Mouse (Mus musculus): ENCODE data around the gene Ccdc51. TPM values are rescaled to one million over a fixed set of nuclear protein-coding genes. Genes with fewer than 3 reads are reported as not detected.
"Not testable (repeated sequence)": the region's sequence is repeated elsewhere in the genome, so short reads cannot be mapped to it uniquely, and the experiment has no call there.

Gene Ccdc51
- total RNA-seq, 2 experiments from 2014 or later, result 3.7 TPM; not detected in 1

DNA sequence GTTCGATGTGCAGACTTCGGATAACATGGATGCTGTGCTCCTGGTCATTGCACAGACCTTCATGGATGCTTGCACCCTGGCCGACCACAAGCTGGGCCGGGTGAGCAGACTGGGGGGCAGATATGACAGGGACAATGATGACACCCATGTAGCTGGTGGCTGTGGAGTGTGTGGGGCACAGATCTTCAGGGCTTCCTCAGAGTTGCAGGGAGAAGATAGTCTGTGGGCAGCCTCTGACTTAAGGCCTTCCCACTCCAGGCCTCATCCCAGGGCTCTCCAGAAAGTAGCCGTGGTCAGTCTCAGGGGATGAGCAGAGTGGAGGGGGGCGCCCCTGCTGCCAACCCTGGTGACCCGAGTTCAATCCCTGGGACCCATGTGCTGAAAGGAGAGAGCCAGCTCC, 32.6 kb downstream of the Ccdc51 start:
- ATAC-seq (replicated peaks; ENCODE audit: low FRiP score, poor library complexity, severe bottlenecking), result no peak

DNA sequence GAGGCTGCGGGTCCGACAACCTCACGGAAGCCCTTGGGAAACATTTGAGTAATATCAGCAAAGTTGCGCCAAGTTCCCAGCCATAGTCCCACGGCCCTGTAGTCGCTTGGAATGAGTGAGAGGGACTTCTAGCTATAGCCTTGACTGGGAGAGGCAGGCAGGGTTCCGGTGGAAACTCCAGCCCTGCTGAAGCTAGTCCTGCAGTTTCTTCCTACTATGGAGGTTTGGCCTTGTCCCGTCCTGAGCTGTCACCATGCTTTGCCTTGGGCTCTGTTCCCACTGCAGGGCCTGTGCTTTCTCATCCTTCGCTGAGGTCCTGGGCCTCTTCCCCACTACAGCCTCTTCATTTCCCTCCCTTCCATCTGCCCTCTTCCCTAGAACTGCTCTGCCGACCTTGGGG, 33.9 kb downstream of the Ccdc51 start:
- no peak for ATAC-seq (replicated peaks; ENCODE audit: low FRiP score, poor library complexity, severe bottlenecking)

DNA sequence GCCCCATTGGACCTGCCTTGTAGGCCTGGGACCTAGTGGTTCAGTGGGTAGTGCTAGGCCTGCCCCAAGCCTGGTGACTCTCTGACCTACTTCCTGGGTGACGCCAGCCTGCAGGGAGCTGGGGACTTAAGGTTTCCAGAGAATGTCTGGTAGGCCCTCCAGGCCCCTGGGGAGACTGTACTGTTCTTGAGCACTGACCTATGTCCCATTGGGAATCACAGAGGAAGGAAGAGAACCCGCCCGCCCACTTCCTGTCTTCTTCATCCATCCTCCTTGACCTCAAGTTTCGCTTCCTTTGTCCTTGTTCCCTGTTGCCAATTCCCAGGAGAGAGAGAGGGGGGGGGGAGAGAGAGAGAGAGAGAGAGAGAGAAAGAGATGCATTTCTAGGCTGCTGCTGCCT, 35.8 kb downstream of the Ccdc51 start:
- ATAC-seq (replicated peaks; ENCODE audit: low FRiP score, poor library complexity, severe bottlenecking), result no peak

DNA sequence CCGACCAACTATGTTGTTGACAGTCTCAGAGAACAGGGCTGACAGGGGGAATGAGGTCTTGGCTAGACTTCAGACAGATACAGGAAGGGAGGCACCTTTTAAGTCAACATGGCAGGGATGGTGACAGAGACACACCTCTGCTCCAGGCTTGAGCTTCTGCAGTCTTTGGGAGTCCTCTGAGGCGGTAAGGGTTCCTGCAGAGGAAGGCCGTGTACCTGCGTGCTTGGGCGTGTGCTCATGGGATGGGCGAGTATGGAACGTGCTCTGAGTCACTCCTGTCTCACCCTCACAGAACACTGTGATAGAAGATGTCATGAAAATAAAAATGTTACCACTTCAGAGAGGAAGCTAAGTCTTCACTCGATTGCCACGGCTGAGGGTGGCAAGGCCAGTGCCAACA, 37.3 kb downstream of the Ccdc51 start:
- ATAC-seq (replicated peaks; ENCODE audit: low FRiP score, poor library complexity, severe bottlenecking), result no peak

DNA sequence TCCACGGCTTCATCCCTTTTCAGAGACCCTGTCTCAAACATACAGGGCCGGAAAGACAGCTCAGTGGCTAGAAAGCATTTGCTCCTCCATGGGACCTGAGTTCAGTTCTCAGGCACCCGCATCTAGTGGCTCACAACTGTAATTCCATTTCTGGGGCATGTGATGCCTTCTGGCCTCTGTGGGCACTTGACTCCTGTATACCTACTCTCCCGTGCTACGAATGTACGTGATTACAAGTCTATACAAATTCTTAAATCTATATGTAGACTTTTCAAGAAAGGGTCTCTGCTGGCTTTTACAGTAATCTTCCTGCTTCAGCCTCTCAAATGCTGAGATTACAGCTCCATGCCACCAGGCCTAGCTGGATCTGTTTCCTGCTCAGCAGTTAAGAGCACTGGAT, 38.7 kb downstream of the Ccdc51 start:
- ATAC-seq (replicated peaks; ENCODE audit: low FRiP score, poor library complexity, severe bottlenecking), result no peak

DNA sequence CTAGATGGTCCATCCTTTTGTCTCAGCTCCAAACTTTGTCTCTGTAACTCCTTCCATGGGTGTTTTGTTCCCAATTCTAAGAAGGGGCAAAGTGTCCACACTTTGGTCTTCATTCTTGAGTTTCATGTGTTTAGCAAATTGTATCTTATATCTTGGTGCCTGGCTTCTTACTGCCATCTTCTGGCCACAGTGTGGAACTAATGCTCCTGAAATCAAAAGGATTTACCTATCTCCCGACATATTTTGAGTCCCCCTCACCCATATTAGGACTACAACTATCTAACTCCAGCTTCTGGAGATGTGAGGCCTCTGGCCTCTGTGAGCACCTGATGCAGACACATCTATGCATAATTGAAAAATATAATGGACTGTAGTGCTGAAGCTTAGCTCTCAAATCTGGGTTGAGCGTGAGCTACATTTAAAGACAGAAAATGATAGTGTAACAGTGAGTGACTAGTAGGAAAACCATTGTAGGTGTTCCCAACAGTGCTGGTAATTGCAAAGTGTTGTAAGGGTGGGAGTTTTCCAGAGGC, 40.3 kb downstream of the Ccdc51 start:
- ATAC-seq (replicated peaks; ENCODE audit: low FRiP score, poor library complexity, severe bottlenecking), result no peak

DNA sequence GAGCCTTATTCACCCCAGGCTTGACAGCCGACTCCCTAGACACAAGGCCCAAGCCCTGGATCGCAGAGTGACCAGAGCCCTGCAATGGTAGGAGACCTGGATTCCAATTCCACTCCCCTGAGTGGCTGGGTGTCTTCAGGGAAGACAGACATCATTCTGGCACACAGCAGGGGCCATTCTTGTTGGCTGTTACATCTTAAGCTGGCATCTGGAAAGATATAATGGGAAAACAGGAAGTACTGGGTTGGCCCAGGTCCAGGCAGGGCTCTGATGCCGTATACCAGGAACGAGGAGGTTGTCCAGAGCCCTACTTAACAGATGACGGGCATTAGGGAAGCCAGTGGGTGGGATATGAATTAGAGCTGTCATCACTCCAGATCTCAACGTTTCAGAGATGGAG, 41.0 kb downstream of the Ccdc51 start:
- ATAC-seq (replicated peaks; ENCODE audit: low FRiP score, poor library complexity, severe bottlenecking), result no peak

DNA sequence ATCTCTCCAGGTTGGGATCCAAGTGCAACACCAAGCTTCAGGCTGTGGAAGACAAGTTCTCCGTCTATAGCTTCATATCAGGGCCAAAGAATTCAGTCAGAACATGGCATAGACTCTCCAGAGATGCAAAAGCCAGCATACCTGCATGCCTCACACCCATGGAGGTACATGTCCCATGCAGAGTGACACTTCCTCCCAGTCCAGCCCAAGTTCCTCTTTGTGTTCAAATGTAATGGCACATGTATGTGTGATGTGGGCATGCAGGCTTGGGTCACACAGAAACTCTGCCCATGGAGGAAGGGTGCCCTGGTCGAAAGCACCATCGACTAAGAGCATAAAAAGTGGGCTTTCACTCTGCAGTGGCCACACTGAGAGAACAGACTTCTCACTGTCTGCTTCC, 41.9 kb downstream of the Ccdc51 start:
- no peak for ATAC-seq (replicated peaks; ENCODE audit: low FRiP score, poor library complexity, severe bottlenecking)

DNA sequence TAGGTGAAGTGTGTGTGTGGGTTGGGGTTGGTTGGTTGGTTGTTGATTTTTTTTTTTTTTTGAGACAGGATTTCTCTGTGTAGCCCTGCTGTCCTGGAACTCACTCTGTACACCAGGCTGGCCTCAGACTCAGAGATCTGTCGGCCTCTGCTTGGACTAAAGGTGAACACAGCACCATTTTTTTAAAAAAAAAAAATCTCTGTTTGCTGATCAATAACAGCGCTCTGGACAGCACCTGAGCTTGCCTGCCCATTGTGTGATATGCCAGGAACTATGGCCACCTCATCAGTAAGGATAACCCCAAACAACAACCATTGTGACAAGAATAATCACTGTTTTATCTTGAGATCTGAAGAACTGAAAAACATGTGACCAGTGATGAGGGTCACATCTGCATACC, 42.8 kb downstream of the Ccdc51 start:
- ATAC-seq (replicated peaks; ENCODE audit: low FRiP score, poor library complexity, severe bottlenecking), result no peak

DNA sequence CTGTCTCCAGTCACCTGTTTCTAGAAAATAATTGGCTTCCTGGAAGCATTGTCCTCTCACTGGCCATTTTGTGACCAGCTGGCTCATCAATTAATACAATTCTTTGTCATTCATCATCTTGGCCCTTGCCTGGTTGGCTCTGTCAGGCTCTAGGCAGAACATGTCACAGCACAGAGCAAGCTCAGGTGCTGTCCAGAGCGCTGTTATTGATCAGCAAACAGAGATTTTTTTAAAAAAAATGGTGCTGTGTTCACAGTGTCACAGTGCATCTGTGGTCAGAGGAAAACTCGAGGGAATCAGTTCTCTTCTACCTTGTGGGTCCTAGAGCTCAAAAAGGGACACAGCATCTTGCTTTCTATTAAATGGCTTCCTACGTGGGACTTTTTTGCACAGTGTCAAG, 43.2 kb downstream of the Ccdc51 start:
- ATAC-seq (replicated peaks; ENCODE audit: low FRiP score, poor library complexity, severe bottlenecking), result no peak

DNA sequence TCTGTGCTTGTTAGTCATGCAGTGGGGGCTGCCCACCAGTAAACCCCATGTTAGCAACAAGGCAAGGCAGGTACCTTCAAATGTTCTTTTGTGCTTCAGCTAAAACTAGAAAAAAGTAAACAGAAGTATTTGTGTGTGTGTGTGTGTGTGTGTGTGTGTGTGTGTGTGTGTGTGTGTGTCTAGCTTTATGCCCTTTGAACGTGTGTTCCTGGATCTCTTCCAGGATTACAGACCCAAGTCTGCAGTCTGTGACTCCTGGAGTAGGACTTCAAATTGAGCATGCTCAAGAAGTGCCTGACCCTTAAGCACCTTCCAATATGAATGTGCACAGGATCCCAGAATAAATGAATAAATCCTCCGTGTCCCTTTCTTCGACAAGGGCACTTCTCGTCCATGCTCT, 44.8 kb downstream of the Ccdc51 start:
- ATAC-seq (replicated peaks; ENCODE audit: low FRiP score, poor library complexity, severe bottlenecking), result no peak

DNA sequence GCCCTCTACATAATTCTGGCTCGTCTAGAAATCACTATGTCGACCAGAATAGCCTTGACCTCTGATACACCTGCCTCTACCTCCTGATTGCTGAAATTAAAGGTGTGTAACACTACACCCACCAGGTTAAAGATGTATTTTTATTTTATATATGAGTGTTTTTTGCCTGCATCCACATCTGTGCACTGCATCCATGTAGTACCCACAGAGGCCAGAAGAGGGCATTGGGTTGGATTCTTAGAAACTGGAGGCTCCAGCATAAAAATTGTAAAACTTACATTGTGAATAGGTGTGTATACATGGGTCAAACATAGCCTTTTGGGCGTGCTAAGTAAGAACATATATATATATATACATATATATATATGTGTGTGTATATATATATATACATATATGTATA, 45.9 kb downstream of the Ccdc51 start:
- ATAC-seq (replicated peaks; ENCODE audit: low FRiP score, poor library complexity, severe bottlenecking), result no peak

DNA sequence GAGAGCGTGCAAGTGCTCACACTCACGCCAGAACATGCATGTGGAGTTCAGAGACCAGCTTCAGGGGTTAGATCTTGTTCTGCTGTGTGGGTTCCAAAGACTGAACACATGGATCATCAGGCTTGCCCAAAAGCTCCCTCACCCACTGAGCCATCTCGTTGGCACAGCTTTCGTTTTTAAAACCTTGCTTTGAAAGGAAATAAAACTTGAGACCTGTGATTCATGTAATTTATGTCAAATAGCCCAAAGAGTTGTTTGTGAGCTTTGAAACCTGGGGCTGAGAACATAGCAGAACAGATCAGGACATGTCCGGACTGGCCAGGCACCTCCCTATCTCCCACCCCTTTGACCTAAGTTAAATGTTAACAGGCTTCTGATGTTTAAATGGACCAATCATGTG, 47.8 kb downstream of the Ccdc51 start:
- no peak for ATAC-seq (replicated peaks; ENCODE audit: low FRiP score, poor library complexity, severe bottlenecking)

DNA sequence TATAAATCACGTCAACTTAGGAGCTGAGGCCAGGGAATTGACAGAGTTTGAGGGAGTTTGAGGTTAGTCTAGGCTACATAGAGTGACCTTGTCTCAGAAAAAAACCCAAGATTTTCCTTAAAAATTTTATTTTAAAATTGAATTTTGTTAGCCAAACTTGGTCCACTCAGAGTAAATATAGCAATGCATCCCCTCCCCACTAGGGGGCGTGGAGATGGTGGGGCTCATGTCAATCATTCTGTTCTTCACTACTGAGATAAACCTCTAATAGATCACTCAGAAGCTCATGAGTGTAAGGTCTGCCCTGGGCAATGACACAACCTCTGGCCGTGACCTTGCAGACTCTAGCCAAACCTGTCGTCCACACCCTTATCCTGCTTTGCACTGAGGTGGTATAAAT, 58.1 kb downstream of the Ccdc51 start:
- ATAC-seq (replicated peaks; ENCODE audit: low FRiP score, poor library complexity, severe bottlenecking), result not testable (repeated sequence)

Other genes starting within 250 kb of the Ccdc51 start
- 0.63 and 23.8 TPM in 2 replicates for gene Slc26a6, start 229.2 kb upstream of the Ccdc51 start, total RNA-seq (2015; ENCODE audit: low replicate concordance)
- not detected in 2 replicates for gene Slc26a6, start 229.2 kb upstream of the Ccdc51 start, total RNA-seq (2017; ENCODE audit: low replicate concordance)
- not detected in 2 replicates for gene Tmem89, start 167.9 kb upstream of the Ccdc51 start, total RNA-seq (2015; ENCODE audit: low replicate concordance)
- gene Tmem89, start 167.9 kb upstream of the Ccdc51 start, total RNA-seq (2017; ENCODE audit: low replicate concordance), result not detected in 2 replicates
- gene Uqcrc1, start 145.9 kb upstream of the Ccdc51 start, total RNA-seq (2015; ENCODE audit: low replicate concordance), result 24.2 and 31.5 TPM in 2 replicates
- gene Uqcrc1, start 145.9 kb upstream of the Ccdc51 start, total RNA-seq (2017; ENCODE audit: low replicate concordance), result 55.1 and 79.9 TPM in 2 replicates
- under 0.01 TPM in 1 of 2 replicates, not detected in the other for gene Col7a1, start 128.9 kb upstream of the Ccdc51 start, total RNA-seq (2015; ENCODE audit: low replicate concordance)
- gene Col7a1, start 128.9 kb upstream of the Ccdc51 start, total RNA-seq (2017; ENCODE audit: low replicate concordance), result 0.17 and 1.4 TPM in 2 replicates
- gene Ucn2, start 96.5 kb upstream of the Ccdc51 start, total RNA-seq (2015; ENCODE audit: low replicate concordance), result not detected in 2 replicates
- not detected in 2 replicates for gene Ucn2, start 96.5 kb upstream of the Ccdc51 start, total RNA-seq (2017; ENCODE audit: low replicate concordance)
- 3.1 and 13.3 TPM in 2 replicates for gene Pfkfb4, start 90.7 kb upstream of the Ccdc51 start, total RNA-seq (2015; ENCODE audit: low replicate concordance)
- 7.9 and 12.3 TPM in 2 replicates for gene Pfkfb4, start 90.7 kb upstream of the Ccdc51 start, total RNA-seq (2017; ENCODE audit: low replicate concordance)
- gene Shisa5, start 43.9 kb upstream of the Ccdc51 start, total RNA-seq (2015; ENCODE audit: low replicate concordance), result 14.6 and 20.3 TPM in 2 replicates
- 13.9 and 51.4 TPM in 2 replicates for gene Shisa5, start 43.9 kb upstream of the Ccdc51 start, total RNA-seq (2017; ENCODE audit: low replicate concordance)
- 7.3 and 19.6 TPM in 2 replicates for gene Trex1, start 22.8 kb upstream of the Ccdc51 start, total RNA-seq (2015; ENCODE audit: low replicate concordance)
- 1.7 and 4.2 TPM in 2 replicates for gene Trex1, start 22.8 kb upstream of the Ccdc51 start, total RNA-seq (2017; ENCODE audit: low replicate concordance)
- gene Atrip, start 8.4 kb upstream of the Ccdc51 start, total RNA-seq (2015; ENCODE audit: low replicate concordance), result 4.2 TPM in 1 of 2 replicates, not detected in the other
- 4.8 and 10.6 TPM in 2 replicates for gene Atrip, start 8.4 kb upstream of the Ccdc51 start, total RNA-seq (2017; ENCODE audit: low replicate concordance)
- 104 and 108 TPM in 2 replicates for gene Tma7, start 94 bp downstream of the Ccdc51 start, total RNA-seq (2015; ENCODE audit: low replicate concordance)
- 44.6 and 57.0 TPM in 2 replicates for gene Tma7, start 94 bp downstream of the Ccdc51 start, total RNA-seq (2017; ENCODE audit: low replicate concordance)
- not detected in 2 replicates for gene Plxnb1, start 12.9 kb downstream of the Ccdc51 start, total RNA-seq (2015; ENCODE audit: low replicate concordance)
- gene Plxnb1, start 12.9 kb downstream of the Ccdc51 start, total RNA-seq (2017; ENCODE audit: low replicate concordance), result not detected in 2 replicates
- not detected in 2 replicates for gene Fbxw21, start 79.5 kb downstream of the Ccdc51 start, total RNA-seq (2015; ENCODE audit: low replicate concordance)
- gene Fbxw21, start 79.5 kb downstream of the Ccdc51 start, total RNA-seq (2017; ENCODE audit: low replicate concordance), result 0.28 TPM in 1 of 2 replicates, not detected in the other
- gene Fbxw13, start 113.5 kb downstream of the Ccdc51 start, total RNA-seq (2015; ENCODE audit: low replicate concordance), result not detected in 2 replicates
- not detected in 2 replicates for gene Fbxw13, start 113.5 kb downstream of the Ccdc51 start, total RNA-seq (2017; ENCODE audit: low replicate concordance)
- gene Fbxw20, start 152.3 kb downstream of the Ccdc51 start, total RNA-seq (2015; ENCODE audit: low replicate concordance), result not detected in 2 replicates
- not detected in 2 replicates for gene Fbxw20, start 152.3 kb downstream of the Ccdc51 start, total RNA-seq (2017; ENCODE audit: low replicate concordance)
- gene Fbxw14, start 205.2 kb downstream of the Ccdc51 start, total RNA-seq (2015; ENCODE audit: low replicate concordance), result not detected in 2 replicates
- gene Fbxw14, start 205.2 kb downstream of the Ccdc51 start, total RNA-seq (2017; ENCODE audit: low replicate concordance), result not detected in 2 replicates